Mouse (Mus musculus) v-Abl transformed pro-B cells (cell line): ENCODE data around the gene Gsk3b.
"Not testable (repeated sequence)": the region's sequence is repeated elsewhere in the genome, so short reads cannot be mapped to it uniquely, and the experiment has no call there.

ENCODE experiments used
- in situ Hi-C, 2 experiments: fragments of 400-800 bp; cut with MboI; formaldehyde crosslinking; loops; one replicate each; pipeline ENCODE4 v1.15.1; 2025; ENCODE audit not compliant: unreplicated experiment in 2 of 2

Gene Gsk3b

DNA sequence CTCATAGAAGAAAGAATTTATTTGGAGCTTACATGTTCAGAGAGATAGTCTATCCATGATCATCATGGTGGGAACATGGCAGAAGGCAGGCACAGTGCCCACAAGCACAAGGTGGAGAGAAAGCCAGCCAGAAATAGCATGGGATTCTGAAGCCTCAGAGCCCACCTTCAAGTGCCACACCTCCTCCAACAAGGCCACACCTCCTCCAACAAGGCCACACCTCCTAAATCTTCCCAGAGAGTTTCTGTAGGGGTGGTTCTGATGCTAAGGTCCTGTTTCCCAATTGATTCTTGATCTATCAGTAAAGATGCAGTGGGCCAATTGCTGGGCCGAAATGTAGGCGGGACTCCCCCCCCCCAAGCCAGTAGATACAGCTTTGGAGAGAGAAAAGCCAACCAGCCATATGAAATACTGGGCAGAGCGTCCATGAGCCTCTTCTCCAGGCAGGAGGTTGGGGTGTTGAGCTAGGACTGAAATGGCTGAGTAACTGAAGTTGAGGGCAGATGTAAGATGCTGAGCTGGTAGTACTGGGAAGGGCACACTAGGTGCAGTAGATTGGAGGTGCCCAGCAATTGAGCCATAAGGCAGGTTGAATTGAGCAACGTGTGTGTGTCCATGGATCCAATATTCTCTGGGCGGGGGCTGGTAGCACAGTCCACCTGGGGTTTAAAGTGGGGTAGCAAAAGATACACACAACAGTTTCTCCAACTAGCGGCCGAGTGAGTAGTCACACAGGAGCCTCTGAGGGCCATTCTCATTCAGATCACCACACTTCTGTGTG lies 76.2 kb downstream of the Gsk3b start:
- in situ Hi-C loops, result no loop called here

DNA sequence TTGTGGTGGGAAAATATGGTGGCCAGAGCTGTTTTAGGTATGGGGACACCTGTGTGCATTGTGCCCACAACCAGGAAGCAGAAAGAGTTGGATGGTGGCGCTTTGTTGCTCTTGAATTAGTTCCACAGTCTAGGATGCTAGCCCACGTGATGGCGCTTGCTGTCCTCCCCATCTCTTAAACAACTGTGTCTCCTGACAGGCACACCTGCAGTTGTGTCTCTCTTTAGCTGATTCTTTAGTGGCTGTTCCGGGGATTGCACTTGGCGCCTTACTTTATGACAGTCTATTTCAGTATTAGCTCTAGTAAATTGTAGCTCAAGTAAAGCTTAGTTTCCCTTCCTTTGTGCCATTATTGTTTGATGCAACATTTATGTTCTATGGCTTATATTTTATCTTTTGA lies 80.2 kb downstream of the Gsk3b start:
- in situ Hi-C loops, result no loop called here

- in situ Hi-C loops, result no loop called here
Observed at GRCm38 (mm10) chr16:38179150-38179549, 90.3 kb downstream of the Gsk3b start.

- in situ Hi-C loops, result loop anchor here in 1 of 2 experiments (10.0 kb wide), 1 partner anchor 87 kb away; no protein-coding TSS in a partner anchor
Observed at GRCm38 (mm10) chr16:38181421-38181820, 92.6 kb downstream of the Gsk3b start.

DNA sequence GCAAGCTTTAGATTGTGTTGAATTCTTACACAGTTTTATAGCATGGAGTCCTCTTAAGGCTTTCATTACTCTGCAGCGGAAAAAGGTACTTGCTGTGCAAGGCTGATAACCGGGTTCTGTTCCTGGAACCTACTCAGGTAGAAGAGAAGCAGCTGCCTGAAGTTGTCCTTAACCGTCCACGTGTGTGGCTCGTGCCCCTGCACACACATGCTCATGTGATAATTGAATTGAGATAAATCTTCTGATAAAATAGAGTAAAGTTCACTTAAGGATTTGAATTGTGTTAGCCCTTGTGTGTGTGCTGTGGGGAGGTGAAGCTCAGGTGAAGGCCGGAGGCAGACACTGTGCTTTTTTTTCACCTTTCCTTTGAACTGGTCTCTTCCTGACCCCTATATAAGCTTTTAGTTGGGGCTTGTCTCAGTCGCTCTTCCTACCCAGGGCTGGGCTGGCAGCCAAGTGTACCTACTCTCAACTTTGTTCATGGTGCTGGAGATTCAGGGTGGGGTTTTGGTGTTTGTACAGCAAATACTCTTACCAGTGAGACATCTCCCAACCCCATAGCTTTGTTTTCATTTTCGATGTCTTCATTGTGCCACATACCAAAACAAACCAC lies 96.0 kb downstream of the Gsk3b start:
- in situ Hi-C loops, result loop anchor here in 1 of 2 experiments (10.0 kb wide), 1 partner anchor 90 kb away; no protein-coding TSS in a partner anchor

DNA sequence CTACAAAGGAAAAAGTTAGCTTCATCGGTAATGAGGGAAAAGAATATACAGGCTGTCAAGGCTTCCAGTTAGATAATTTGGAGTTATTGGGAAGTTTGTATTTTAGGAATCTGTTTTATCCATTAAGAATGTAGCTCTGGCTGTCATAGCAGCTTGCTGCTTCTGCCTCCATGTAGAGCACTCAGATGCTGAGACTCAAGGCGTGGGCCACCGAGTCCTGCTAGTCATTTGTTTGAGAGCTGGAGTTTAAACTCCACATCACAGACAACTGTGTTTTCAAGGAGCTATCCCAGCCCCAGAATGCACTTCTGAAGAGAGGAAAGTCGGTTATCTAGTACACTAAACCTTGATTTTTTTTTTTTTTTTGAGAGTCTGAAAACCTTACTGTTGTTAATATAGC lies 101.2 kb downstream of the Gsk3b start:
- in situ Hi-C loops, result loop anchor here (5.0 to 10.0 kb wide), 2 partner anchors 95 to 193 kb away; no protein-coding TSS in a partner anchor

DNA sequence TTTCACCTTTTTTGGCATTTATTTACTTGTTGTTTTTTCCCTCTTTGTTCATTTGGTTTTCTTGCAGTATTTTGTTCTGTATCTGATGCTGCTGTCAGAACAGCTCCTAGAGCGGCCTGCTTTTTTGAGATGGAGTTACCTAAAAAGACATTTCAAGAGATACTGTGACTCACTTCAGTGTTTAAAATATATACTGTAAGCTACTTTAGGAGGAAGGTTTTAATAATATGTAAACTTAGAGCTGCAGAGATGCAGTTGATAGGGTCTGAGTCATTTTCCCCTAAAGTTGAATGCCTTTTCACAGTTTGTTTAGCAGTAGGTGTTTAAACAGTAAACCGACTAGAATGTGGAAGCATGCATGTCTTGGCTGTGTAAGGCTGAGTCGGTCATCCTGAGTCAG lies 101.7 kb downstream of the Gsk3b start:
- in situ Hi-C loops, result loop anchor here in 1 of 2 experiments (5.0 kb wide), 1 partner anchor 193 kb away; no protein-coding TSS in a partner anchor

DNA sequence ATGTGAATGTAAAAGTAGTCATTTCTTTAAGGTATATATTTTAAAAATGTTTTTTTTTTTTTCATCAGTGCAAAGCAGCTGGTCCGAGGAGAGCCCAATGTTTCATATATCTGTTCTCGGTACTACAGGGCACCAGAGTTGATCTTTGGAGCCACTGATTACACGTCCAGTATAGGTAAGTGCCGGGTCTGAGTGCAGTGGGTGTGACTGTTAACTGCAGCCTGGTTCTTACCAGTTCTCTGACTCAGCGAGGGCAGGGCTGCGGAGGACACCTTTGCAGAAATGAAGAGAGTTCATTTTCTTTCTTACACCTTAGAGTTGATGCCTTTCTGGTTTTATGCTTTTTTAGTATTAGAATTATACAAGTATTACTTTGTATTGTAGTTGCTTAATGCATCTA lies 102.7 kb downstream of the Gsk3b start:
- in situ Hi-C loops, result loop anchor here in 1 of 2 experiments (5.0 kb wide), 1 partner anchor 194 kb away; no protein-coding TSS in a partner anchor

DNA sequence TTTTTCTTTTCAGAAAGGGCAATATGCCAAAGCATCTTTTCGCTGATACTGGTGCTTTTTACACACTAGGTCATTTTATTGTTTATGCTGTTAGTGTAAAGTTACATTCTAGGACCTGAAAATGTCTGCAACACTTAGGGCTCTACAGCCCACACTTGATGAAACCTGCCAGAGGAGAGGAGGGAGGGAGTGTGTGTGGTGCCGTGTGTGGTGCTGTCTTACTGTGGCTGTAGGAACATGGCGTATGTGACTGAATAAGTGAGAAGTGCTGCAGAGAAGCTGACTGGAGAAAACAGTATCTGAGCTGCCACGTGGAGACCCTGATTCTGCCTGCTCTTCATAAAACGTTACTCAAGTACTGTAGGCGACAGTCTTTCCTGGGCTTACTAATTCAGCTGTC lies 103.8 kb downstream of the Gsk3b start:
- in situ Hi-C loops, result loop anchor here in 1 of 2 experiments (5.0 kb wide), 1 partner anchor 195 kb away; no protein-coding TSS in a partner anchor

GRCm38 (mm10) chr16:38197299-38197698 lies 108.5 kb downstream of the Gsk3b start:
- in situ Hi-C loops, result loop anchor here (5.0 kb wide), 2 partner anchors 200 to 515 kb away; no protein-coding TSS in a partner anchor

- in situ Hi-C loops, result no loop called here
Observed at GRCm38 (mm10) chr16:38205272-38205671, 116.5 kb downstream of the Gsk3b start.

- in situ Hi-C loops, result not testable (repeated sequence)
Observed at GRCm38 (mm10) chr16:38222491-38222890, 133.7 kb downstream of the Gsk3b start.

DNA sequence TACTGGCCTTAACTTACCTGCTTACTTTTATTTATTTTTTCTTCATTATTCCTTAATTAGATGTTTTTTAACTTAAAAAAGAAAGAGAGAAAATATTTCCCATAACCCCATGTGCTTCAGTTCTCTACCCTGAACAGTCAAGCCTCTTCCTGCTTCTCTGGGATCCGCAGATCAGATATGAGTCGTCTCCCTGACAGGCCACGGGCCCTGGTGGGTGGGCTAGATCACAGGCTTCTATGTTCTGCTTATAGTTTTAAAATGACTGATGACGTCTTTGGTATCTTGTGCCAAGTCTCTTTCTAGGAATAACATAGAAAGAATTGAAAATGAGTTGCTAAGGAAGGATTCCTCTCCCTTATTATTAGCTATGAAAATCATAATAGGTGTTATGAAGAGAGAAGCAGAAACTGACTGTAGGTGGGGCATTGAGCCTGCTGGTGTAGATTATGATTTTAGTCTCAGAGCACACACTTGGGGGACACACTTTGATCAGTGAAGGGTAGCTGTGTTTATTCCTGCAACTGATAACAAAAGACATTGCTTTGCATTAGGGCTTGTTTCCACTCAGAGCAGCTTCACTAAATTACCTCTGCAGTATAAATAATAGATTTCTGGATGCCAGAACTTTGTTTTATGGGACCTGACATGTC lies 148.3 kb downstream of the Gsk3b start:
- in situ Hi-C loops, result no loop called here

DNA sequence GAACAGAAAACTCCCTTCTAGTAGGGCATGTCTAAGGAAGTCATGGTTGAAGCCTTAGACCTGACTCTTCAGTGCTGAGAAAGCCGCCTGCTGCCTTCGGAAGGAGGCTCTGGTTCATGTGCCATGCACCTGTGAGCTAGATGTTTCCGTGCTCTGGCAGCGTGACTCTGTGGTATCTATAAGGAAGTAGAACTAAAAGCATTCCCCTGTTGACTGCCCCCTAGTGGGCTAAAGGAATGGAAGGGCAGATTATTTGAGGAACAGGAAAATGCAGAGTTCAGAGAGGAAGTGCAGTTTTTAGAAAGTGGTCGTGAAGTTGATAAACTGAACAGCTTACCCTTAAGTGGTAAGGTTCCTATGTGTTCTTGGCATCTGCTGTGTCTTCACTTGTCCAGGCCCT lies 150.9 kb downstream of the Gsk3b start:
- in situ Hi-C loops, result no loop called here

DNA sequence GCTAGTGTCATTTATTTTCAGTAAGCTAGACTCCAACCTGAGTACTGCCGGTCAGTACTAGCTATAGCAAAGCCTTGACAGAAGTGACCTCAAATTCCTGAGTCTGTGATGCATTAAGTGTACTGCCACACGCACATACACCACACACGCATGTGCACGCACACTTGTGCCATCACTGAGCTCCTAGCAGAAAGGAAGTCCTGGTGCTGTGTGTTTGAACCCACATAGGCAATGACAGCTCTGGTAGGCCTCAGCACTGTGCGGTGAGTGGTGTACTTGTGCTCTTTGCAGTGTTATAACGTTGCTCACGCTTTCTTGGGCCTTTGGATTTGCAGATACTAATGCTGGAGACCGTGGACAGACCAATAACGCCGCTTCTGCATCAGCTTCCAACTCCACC lies 151.4 kb downstream of the Gsk3b start:
- in situ Hi-C loops, result no loop called here

DNA sequence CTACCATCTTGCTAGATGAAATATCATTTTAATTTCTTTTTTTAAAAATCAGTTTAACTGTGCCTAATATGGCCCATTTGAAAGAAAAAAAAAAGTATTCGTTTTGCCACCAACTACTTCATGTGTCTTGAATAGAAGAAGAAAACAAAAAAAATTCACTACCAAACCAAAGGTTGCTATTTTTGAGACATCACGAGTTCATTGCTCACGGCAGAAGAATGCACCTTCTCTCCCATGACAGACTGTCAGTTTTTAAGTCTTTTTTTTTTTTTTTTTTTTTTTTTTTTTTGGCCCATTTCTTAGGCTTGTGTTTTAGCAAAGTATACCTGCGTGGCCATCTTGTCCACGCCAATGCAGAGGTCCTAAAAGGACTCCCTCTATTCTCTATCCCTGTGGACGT lies 155.3 kb downstream of the Gsk3b start:
- in situ Hi-C loops, result no loop called here

GRCm38 (mm10) chr16:38245379-38245778 lies 156.6 kb downstream of the Gsk3b start:
- in situ Hi-C loops, result no loop called here

GRCm38 (mm10) chr16:38245849-38246585 lies 157.2 kb downstream of the Gsk3b start:
- in situ Hi-C loops, result no loop called here

GRCm38 (mm10) chr16:38248331-38248961 lies 159.6 kb downstream of the Gsk3b start:
- in situ Hi-C loops, result no loop called here

DNA sequence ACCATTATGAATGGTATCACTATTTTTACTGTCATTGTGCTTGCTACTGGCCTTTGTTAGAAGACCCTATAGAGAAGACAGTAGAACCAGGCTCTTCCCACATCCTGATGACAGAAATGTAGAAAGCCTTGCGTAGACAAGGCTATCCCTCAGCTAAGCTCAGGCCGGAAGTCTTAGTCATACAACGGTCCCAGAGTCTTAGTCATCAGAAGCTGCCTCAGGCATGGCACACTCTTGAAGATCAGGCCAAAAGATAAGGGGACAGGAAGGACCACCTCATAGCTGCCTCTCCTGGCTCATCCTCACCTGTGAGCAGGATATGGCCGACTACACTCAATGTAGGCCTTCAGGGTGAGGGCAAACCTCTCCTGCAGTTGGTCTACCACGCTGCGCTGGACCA lies 161.7 kb downstream of the Gsk3b start:
- in situ Hi-C loops, result no loop called here
